Mouse (Mus musculus): ENCODE measurements around the gene Arfgef2.

GRCm38 (mm10) chr2:166821406-166821805 lies 16.0 kb downstream of the Arfgef2 start:
- TF ChIP-seq CTCF (IDR thresholded peaks at IDR 0.05; ENCODE audit: borderline replicate concordance, insufficient read depth, low read length): no peak
- no peak for TF ChIP-seq POLR2A (IDR thresholded peaks at IDR 0.05; ENCODE audit: low read depth, low read length)

Data from embryonic fibroblast, embryonic 13.5 days (primary cell).